Mouse (Mus musculus): ENCODE measurements around the gene Zfp319. TPM values are rescaled to one million over a fixed set of nuclear protein-coding genes. Genes with fewer than 3 reads are reported as not detected.

Zfp319 gene
- total and polyA plus RNA-seq, 3 experiments: 0.83 to 3.3 (median 2.0) TPM

GRCm38 (mm10) chr8:95305526-95305925, 26.2 kb downstream of the Zfp319 start:
- no peaks in the 10 kb centered on the region for H3K79me2 ChIP-seq (replicated peaks; ENCODE audit: control insufficient read depth, extremely low read depth, insufficient read depth, poor library complexity, severe bottlenecking)
- in situ Hi-C loops (cut with MboI; ENCODE audit: low pct_ligation_motif_present, low pct_unique_long_range_greater_than_20kb, low sequenced_read_pairs) (loop anchor here (10.0 kb wide), 1 partner anchor 51 kb away; no protein-coding TSS in a partner anchor), dilution Hi-C loops (cut with MboI; ENCODE audit: extremely low pct_ligation_motif_present, extremely low pct_unique_long_range_greater_than_20kb, low sequenced_read_pairs) (no loop called here)
- peaks cover 63% of the 10 kb centered on the region for H3K27me3 ChIP-seq (replicated peaks)
- no peaks in the 10 kb centered on the region for H3K36me3 ChIP-seq (replicated peaks in 1 of 2; ENCODE audit: control insufficient read depth in 1 of 2, insufficient read depth in 1 of 2, low read length in 1 of 2)
- no peak for TF ChIP-seq RAD21 (IDR thresholded peaks at IDR 0.05; ENCODE audit: low read depth, low read length)
- no peak for TF ChIP-seq ZMIZ1 (IDR thresholded peaks at IDR 0.05; ENCODE audit: low read depth, low read length)
- TF ChIP-seq JUN (IDR thresholded peaks at IDR 0.05; ENCODE audit: insufficient read depth, low read depth, low read length): no peak
- no peak for TF ChIP-seq ELF1 (IDR thresholded peaks at IDR 0.05; ENCODE audit: low read depth, low read length)
- no peak for TF ChIP-seq CHD1 (IDR thresholded peaks at IDR 0.05; ENCODE audit: low read depth, low read length)
- TF ChIP-seq ZC3H11A (IDR thresholded peaks at IDR 0.05; ENCODE audit: low read depth, low read length): no peak
- TF ChIP-seq RCOR1 (conservative IDR thresholded peaks at IDR 0.05; ENCODE audit: low read depth, low read length): no peak
- no peak for TF ChIP-seq JUND (conservative IDR thresholded peaks at IDR 0.05; ENCODE audit: low read depth, low read length)
- no peak for TF ChIP-seq ZNF384 (IDR thresholded peaks at IDR 0.05; ENCODE audit: low read depth, low read length)
- TF ChIP-seq TCF12 (IDR thresholded peaks at IDR 0.05; ENCODE audit: low read depth, low read length): no peak
- H3K9ac ChIP-seq (ENCODE audit: insufficient read depth, low read depth): no peak overlapping the region
- DNase-seq (ENCODE audit: extremely low read depth): no peak
- no peak overlapping the region for H3K27ac ChIP-seq (ENCODE audit: insufficient read depth, low read depth)
- no peaks in the 10 kb centered on the region for H3K9me3 ChIP-seq (replicated peaks; ENCODE audit: low read length)
- no peak overlapping the region for H3K4me3 ChIP-seq (replicated peaks in 1 of 3; ENCODE audit: low read depth in 2 of 3, low read length in 2 of 3, poor library complexity in 1 of 3)
- H3K4me2 ChIP-seq (ENCODE audit: insufficient read depth, low read depth, poor library complexity, severe bottlenecking): no peak overlapping the region
- H3K4me1 ChIP-seq (ENCODE audit: control insufficient read depth in 1 of 2, insufficient read depth in 2 of 2): no peaks in the 10 kb centered on the region

GRCm38 (mm10) chr8:95302410-95302809, 29.3 kb downstream of the Zfp319 start:
- H3K4me3 ChIP-seq (replicated peaks in 1 of 3; ENCODE audit: low read depth in 2 of 3, low read length in 2 of 3, poor library complexity in 1 of 3): no peak overlapping the region
- no peak overlapping the region for H3K27ac ChIP-seq (ENCODE audit: insufficient read depth, low read depth)
- H3K9ac ChIP-seq (ENCODE audit: insufficient read depth, low read depth): no peak overlapping the region
- H3K79me2 ChIP-seq (replicated peaks; ENCODE audit: control insufficient read depth, extremely low read depth, insufficient read depth, poor library complexity, severe bottlenecking): no peaks in the 10 kb centered on the region
- no peak overlapping the region for H3K4me2 ChIP-seq (ENCODE audit: insufficient read depth, low read depth, poor library complexity, severe bottlenecking)
- no peaks in the 10 kb centered on the region for H3K9me3 ChIP-seq (replicated peaks; ENCODE audit: low read length)
- dilution Hi-C loops (cut with MboI; ENCODE audit: extremely low pct_ligation_motif_present, extremely low pct_unique_long_range_greater_than_20kb, low sequenced_read_pairs) (no loop called here), in situ Hi-C loops (cut with MboI; ENCODE audit: low pct_ligation_motif_present, low pct_unique_long_range_greater_than_20kb, low sequenced_read_pairs) (loop anchor here (10.0 kb wide), 1 partner anchor 48 kb away; no protein-coding TSS in a partner anchor)
- DNase-seq (ENCODE audit: extremely low read depth): peak; percentile 24
- peaks cover 78% of the 10 kb centered on the region for H3K27me3 ChIP-seq (replicated peaks)
- no peaks in the 10 kb centered on the region for H3K4me1 ChIP-seq (ENCODE audit: control insufficient read depth in 1 of 2, insufficient read depth in 2 of 2)
- TF ChIP-seq CTCF (conservative IDR thresholded peaks at IDR 0.05 in 1 of 2, IDR thresholded peaks at IDR 0.05 in 1 of 2; ENCODE audit: low read depth in 2 of 2, low read length in 2 of 2): peak; percentile 14 to 64; a peak in 2 of 4 replicates
- peak; percentile 46 for TF ChIP-seq RAD21 (IDR thresholded peaks at IDR 0.05; ENCODE audit: low read depth, low read length)
- no peak for TF ChIP-seq PAX5 (IDR thresholded peaks at IDR 0.05; ENCODE audit: low read length)
- peak; percentile 45 for TF ChIP-seq SMC3 (IDR thresholded peaks at IDR 0.05; ENCODE audit: low read depth, low read length)
- no peaks in the 10 kb centered on the region for H3K36me3 ChIP-seq (replicated peaks in 1 of 2; ENCODE audit: control insufficient read depth in 1 of 2, insufficient read depth in 1 of 2, low read length in 1 of 2)

- Histone ChIP-seq H3K27me3 (replicated peaks) (peaks cover 71% of the 10 kb centered on the region), H3K4me2 (ENCODE audit: insufficient read depth, low read depth, poor library complexity, severe bottlenecking) (no peak overlapping the region), H3K9ac (ENCODE audit: insufficient read depth, low read depth) (no peak overlapping the region), H3K4me3 (replicated peaks in 1 of 3; ENCODE audit: low read depth in 2 of 3, low read length in 2 of 3, poor library complexity in 1 of 3) (no peak overlapping the region), H3K4me1 (ENCODE audit: control insufficient read depth in 1 of 2, insufficient read depth in 2 of 2) (no peaks in the 10 kb centered on the region), H3K36me3 (replicated peaks in 1 of 2; ENCODE audit: control insufficient read depth in 1 of 2, insufficient read depth in 1 of 2, low read length in 1 of 2) (no peaks in the 10 kb centered on the region), H3K79me2 (replicated peaks; ENCODE audit: control insufficient read depth, extremely low read depth, insufficient read depth, poor library complexity, severe bottlenecking) (no peaks in the 10 kb centered on the region), H3K27ac (ENCODE audit: insufficient read depth, low read depth) (no peak overlapping the region), H3K9me3 (replicated peaks; ENCODE audit: low read length) (peaks cover 2% of the 10 kb centered on the region)
- in situ Hi-C loops (cut with MboI; ENCODE audit: low pct_ligation_motif_present, low pct_unique_long_range_greater_than_20kb, low sequenced_read_pairs) (no loop called here), dilution Hi-C loops (cut with MboI; ENCODE audit: extremely low pct_ligation_motif_present, extremely low pct_unique_long_range_greater_than_20kb, low sequenced_read_pairs) (no loop called here)
- no peak for DNase-seq (ENCODE audit: extremely low read depth)
- TF ChIP-seq NELFE (IDR thresholded peaks at IDR 0.05; ENCODE audit: low read depth, low read length): no peak
- no peak for TF ChIP-seq UBTF (IDR thresholded peaks at IDR 0.05; ENCODE audit: low read depth, low read length)
- no peak for TF ChIP-seq TBP (conservative IDR thresholded peaks at IDR 0.05; ENCODE audit: low read depth, low read length)
- no peak for TF ChIP-seq USF2 (conservative IDR thresholded peaks at IDR 0.05; ENCODE audit: low read depth, low read length)
- no peak for TF ChIP-seq MEF2A (IDR thresholded peaks at IDR 0.05; ENCODE audit: borderline replicate concordance, low read depth, low read length)
- TF ChIP-seq HCFC1 (IDR thresholded peaks at IDR 0.05; ENCODE audit: low read depth, low read length): no peak
- no peak for TF ChIP-seq EP300 (IDR thresholded peaks at IDR 0.05; ENCODE audit: low read length)
- no peak for TF ChIP-seq BHLHE40 (IDR thresholded peaks at IDR 0.05; ENCODE audit: low read depth, low read length)
- no peak for TF ChIP-seq MXI1 (IDR thresholded peaks at IDR 0.05; ENCODE audit: low read depth, low read length)
- no peak for TF ChIP-seq CHD2 (IDR thresholded peaks at IDR 0.05; ENCODE audit: low read length)
- TF ChIP-seq RAD21 (IDR thresholded peaks at IDR 0.05; ENCODE audit: low read depth, low read length): no peak
- TF ChIP-seq RCOR1 (conservative IDR thresholded peaks at IDR 0.05; ENCODE audit: low read depth, low read length): no peak
- TF ChIP-seq TCF12 (IDR thresholded peaks at IDR 0.05; ENCODE audit: low read depth, low read length): no peak
- no peak for TF ChIP-seq ZMIZ1 (IDR thresholded peaks at IDR 0.05; ENCODE audit: low read depth, low read length)
- TF ChIP-seq SMC3 (IDR thresholded peaks at IDR 0.05; ENCODE audit: low read depth, low read length): no peak
- no peak for TF ChIP-seq GABPA (IDR thresholded peaks at IDR 0.05; ENCODE audit: insufficient replicate concordance, low read depth, low read length)
- TF ChIP-seq ZKSCAN1 (IDR thresholded peaks at IDR 0.05; ENCODE audit: borderline replicate concordance, low read depth, low read length): no peak
- TF ChIP-seq MAFK (IDR thresholded peaks at IDR 0.05; ENCODE audit: insufficient replicate concordance, low read length): no peak
Measured at GRCm38 (mm10) chr8:95293891-95294290, 37.9 kb downstream of the Zfp319 start.
